Mouse (Mus musculus): Measurements from ENCODE around the gene 1700025C18Rik.

DNA sequence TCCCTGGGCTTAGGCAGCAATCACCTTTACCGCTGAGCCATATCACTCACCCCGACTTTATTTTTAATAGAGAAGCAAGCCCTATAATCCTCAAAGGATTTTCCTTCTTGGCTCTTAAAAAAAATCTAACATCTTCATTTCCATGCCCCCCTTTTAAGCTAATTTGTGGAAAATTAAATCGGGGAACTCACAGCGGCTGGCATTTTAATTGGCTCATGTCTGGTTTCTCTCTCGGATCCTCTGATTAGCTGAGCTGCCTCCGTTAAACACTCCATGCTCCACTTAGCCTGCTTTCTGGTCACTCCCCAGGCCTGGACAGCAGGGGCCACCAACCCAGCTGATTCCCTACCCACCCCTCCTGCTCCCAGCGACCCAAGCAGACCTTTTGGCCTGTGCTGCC is 1.8 kb upstream of the 1700025C18Rik start:
- TF ChIP-seq CEBPB (IDR thresholded peaks at IDR 0.05; ENCODE audit: insufficient read depth, poor library complexity, severe bottlenecking): no peak
- no peak for TF ChIP-seq MYOG (IDR thresholded peaks at IDR 0.05; ENCODE audit: control insufficient read depth in 1 of 3, insufficient read depth in 1 of 3, insufficient read length in 2 of 3, low read depth in 2 of 3)
- no peak for TF ChIP-seq POLR2A (IDR thresholded peaks at IDR 0.05; ENCODE audit: insufficient read length, low read depth)
- no peak for TF ChIP-seq POLR2AphosphoS2 (IDR thresholded peaks at IDR 0.05; ENCODE audit: insufficient read length, low read depth)
- no peak for TF ChIP-seq TCF12 (IDR thresholded peaks at IDR 0.05; ENCODE audit: insufficient read depth, poor library complexity, severe bottlenecking)
- TF ChIP-seq E2F4 (IDR thresholded peaks at IDR 0.05; ENCODE audit: insufficient read depth): no peak
